Mouse (Mus musculus): ENCODE results near the gene Gstm6. TPM values are rescaled to one million over a fixed set of nuclear protein-coding genes. Genes with fewer than 3 reads are reported as not detected.

Gstm6 gene
- polyA plus RNA-seq, 1 experiment, result 27.1 TPM

DNA sequence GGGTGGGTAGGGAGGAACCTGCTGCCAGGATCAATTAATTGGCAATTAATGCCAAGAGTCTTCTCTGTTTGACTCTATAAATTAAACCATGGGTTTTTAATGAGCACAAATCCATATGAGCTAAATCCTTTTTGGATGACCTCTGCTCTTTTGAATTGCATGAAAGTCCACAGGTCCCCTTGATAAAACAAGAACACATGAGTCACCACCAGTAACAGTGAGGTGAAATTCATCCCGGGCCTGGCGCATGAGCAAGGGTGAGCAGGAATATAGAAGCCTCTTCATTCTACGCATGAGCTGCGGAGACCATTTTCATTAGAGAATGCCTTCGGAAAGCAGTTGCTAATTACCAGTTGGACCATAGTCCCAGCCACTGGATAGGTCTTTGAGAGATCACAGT lies 23.2 kb downstream of the Gstm6 start:
- no peak overlapping the region for H3K9ac ChIP-seq (ENCODE audit: low read depth, poor library complexity, severe bottlenecking)
- TF ChIP-seq POLR2A (IDR thresholded peaks at IDR 0.05; ENCODE audit: insufficient read depth, low read length) (no peak), CTCF (IDR thresholded peaks at IDR 0.05; ENCODE audit: low read depth, low read length) (no peak), EP300 (IDR thresholded peaks at IDR 0.05; ENCODE audit: insufficient read depth, low read depth, low read length) (no peak)
- no peaks in the 10 kb centered on the region for H3K27me3 ChIP-seq (ENCODE audit: control insufficient read depth, insufficient read depth, low read length, poor library complexity, severe bottlenecking)
- H3K27ac ChIP-seq (ENCODE audit: insufficient read depth, low read length), result no peak overlapping the region
- H3K4me3 ChIP-seq (ENCODE audit: low read depth, low read length), result no peak overlapping the region
- H3K4me1 ChIP-seq (ENCODE audit: control insufficient read depth, insufficient read depth, low read length), result no peaks in the 10 kb centered on the region
- H3K36me3 ChIP-seq (ENCODE audit: control insufficient read depth, insufficient read depth, low read length, poor library complexity, severe bottlenecking), result no peaks in the 10 kb centered on the region
- H3K9me3 ChIP-seq (replicated peaks; ENCODE audit: control insufficient read depth, insufficient read depth, low read length, poor library complexity, severe bottlenecking), result no peaks in the 10 kb centered on the region

DNA sequence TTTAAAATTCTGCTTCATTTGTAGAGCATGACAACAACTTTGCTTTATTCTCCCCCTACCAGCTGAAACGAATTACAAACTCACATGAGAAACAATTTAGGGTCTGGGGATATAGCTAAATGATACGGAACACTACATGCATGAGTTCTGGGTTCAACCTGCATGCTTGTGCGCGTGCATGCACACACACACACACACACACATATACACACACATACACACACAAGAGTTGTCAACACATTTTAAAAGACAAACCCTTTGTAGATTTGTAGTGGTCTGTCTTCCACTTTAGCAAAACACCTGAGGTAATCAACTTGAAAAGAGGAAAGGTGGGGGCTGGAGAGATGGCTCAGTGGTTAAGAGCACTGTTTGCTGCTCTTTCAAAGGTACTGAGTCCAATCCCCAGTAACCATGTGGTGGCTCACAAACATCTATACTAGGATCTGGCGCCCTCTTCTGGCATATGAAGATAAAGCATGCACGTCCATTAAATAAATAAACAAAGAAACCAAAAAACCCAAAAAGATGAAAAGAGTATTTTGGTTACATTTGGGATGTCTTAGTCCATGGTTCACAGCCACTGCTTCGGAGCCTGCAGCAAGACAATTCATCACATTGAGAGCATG lies 25.7 kb downstream of the Gstm6 start:
- Histone ChIP-seq H3K4me3 (ENCODE audit: low read depth, low read length) (no peak overlapping the region), H3K4me1 (ENCODE audit: control insufficient read depth, insufficient read depth, low read length) (no peaks in the 10 kb centered on the region), H3K27me3 (ENCODE audit: control insufficient read depth, insufficient read depth, low read length, poor library complexity, severe bottlenecking) (no peaks in the 10 kb centered on the region), H3K36me3 (ENCODE audit: control insufficient read depth, insufficient read depth, low read length, poor library complexity, severe bottlenecking) (no peaks in the 10 kb centered on the region), H3K9ac (ENCODE audit: low read depth, poor library complexity, severe bottlenecking) (no peak overlapping the region), H3K9me3 (replicated peaks; ENCODE audit: control insufficient read depth, insufficient read depth, low read length, poor library complexity, severe bottlenecking) (no peaks in the 10 kb centered on the region), H3K27ac (ENCODE audit: insufficient read depth, low read length) (no peak overlapping the region)
- no peak for TF ChIP-seq CTCF (IDR thresholded peaks at IDR 0.05; ENCODE audit: low read depth, low read length)
- TF ChIP-seq POLR2A (IDR thresholded peaks at IDR 0.05; ENCODE audit: insufficient read depth, low read length), result no peak
- TF ChIP-seq EP300 (IDR thresholded peaks at IDR 0.05; ENCODE audit: insufficient read depth, low read depth, low read length), result no peak

DNA sequence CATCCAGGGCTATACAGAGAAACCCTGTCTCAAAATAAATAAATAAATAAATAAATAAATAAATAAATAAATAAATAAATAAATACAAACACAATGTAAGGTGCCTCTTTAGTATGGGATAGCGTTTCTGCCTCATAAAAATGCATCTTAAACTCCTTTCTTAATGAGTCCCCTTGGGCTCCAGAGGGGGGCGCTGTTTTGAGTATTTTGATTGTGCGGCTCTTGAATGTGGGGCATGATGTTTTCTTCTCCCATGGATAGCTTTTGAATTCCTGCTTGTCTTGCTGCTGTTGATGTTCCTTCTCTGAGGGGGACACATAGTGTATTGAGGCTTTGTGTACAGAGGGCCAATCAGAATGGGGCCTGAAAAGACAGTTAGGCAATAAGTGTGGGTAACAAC lies 26.5 kb downstream of the Gstm6 start:
- H3K27ac ChIP-seq (ENCODE audit: insufficient read depth, low read length), result no peak overlapping the region
- H3K9ac ChIP-seq (ENCODE audit: low read depth, poor library complexity, severe bottlenecking), result no peak overlapping the region
- no peak overlapping the region for H3K4me3 ChIP-seq (ENCODE audit: low read depth, low read length)
- no peaks in the 10 kb centered on the region for H3K4me1 ChIP-seq (ENCODE audit: control insufficient read depth, insufficient read depth, low read length)
- no peaks in the 10 kb centered on the region for H3K9me3 ChIP-seq (replicated peaks; ENCODE audit: control insufficient read depth, insufficient read depth, low read length, poor library complexity, severe bottlenecking)
- H3K36me3 ChIP-seq (ENCODE audit: control insufficient read depth, insufficient read depth, low read length, poor library complexity, severe bottlenecking), result no peaks in the 10 kb centered on the region
- no peak for TF ChIP-seq CTCF (IDR thresholded peaks at IDR 0.05; ENCODE audit: low read depth, low read length)
- no peak for TF ChIP-seq POLR2A (IDR thresholded peaks at IDR 0.05; ENCODE audit: insufficient read depth, low read length)
- TF ChIP-seq EP300 (IDR thresholded peaks at IDR 0.05; ENCODE audit: insufficient read depth, low read depth, low read length), result no peak
- no peaks in the 10 kb centered on the region for H3K27me3 ChIP-seq (ENCODE audit: control insufficient read depth, insufficient read depth, low read length, poor library complexity, severe bottlenecking)

DNA sequence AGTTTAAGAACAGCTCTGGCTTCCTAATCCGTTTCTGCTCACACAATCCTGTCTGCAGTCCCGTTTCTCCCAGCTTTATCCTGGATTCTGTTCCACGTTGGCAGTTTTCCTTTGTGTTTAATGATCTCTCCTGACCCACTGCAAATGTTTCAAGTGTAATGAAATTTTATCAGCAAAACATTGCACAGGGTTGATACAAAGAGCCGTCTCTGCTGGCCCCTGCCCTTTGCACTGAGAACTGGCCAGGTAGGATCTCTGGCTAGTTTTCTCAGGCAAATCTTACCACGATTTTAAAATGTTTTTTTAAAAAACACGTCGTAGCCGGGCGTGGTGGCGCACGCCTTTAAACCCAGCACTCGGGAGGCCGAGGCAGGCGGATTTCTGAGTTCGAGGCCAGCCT lies 26.9 kb downstream of the Gstm6 start:
- Histone ChIP-seq H3K4me1 (ENCODE audit: control insufficient read depth, insufficient read depth, low read length) (no peaks in the 10 kb centered on the region), H3K9me3 (replicated peaks; ENCODE audit: control insufficient read depth, insufficient read depth, low read length, poor library complexity, severe bottlenecking) (no peaks in the 10 kb centered on the region), H3K36me3 (ENCODE audit: control insufficient read depth, insufficient read depth, low read length, poor library complexity, severe bottlenecking) (no peaks in the 10 kb centered on the region), H3K27me3 (ENCODE audit: control insufficient read depth, insufficient read depth, low read length, poor library complexity, severe bottlenecking) (no peaks in the 10 kb centered on the region), H3K4me3 (ENCODE audit: low read depth, low read length) (no peak overlapping the region), H3K9ac (ENCODE audit: low read depth, poor library complexity, severe bottlenecking) (no peak overlapping the region), H3K27ac (ENCODE audit: insufficient read depth, low read length) (no peak overlapping the region)
- TF ChIP-seq POLR2A (IDR thresholded peaks at IDR 0.05; ENCODE audit: insufficient read depth, low read length) (no peak), EP300 (IDR thresholded peaks at IDR 0.05; ENCODE audit: insufficient read depth, low read depth, low read length) (no peak)

DNA sequence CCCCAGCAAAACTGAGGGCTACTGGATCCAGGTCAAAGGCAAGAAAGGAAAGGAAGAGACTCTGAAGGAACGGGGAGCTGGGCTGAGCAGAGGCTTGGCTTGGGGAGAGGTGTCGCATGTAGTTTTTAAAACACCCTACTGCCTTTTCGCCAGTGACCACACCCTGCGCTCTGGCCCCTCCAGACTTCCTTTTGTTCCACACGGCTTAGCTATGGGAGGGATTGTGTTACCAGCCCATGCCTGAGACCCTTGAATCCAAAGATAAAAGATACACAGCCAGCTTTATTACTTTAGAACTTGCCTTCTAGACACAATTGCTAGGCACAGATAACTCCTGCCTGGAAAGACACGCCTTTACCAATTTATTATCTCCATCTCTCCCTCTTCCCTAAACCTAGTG lies 37.6 kb downstream of the Gstm6 start:
- H3K9me3 ChIP-seq (replicated peaks; ENCODE audit: control insufficient read depth, insufficient read depth, low read length, poor library complexity, severe bottlenecking), result no peaks in the 10 kb centered on the region
- no peaks in the 10 kb centered on the region for H3K27me3 ChIP-seq (ENCODE audit: control insufficient read depth, insufficient read depth, low read length, poor library complexity, severe bottlenecking)
- no peaks in the 10 kb centered on the region for H3K36me3 ChIP-seq (ENCODE audit: control insufficient read depth, insufficient read depth, low read length, poor library complexity, severe bottlenecking)
- H3K4me3 ChIP-seq (ENCODE audit: low read depth, low read length), result no peak overlapping the region
- no peak overlapping the region for H3K9ac ChIP-seq (ENCODE audit: low read depth, poor library complexity, severe bottlenecking)
- no peaks in the 10 kb centered on the region for H3K4me1 ChIP-seq (ENCODE audit: control insufficient read depth, insufficient read depth, low read length)
- TF ChIP-seq CTCF (IDR thresholded peaks at IDR 0.05; ENCODE audit: low read depth, low read length) (no peak), EP300 (IDR thresholded peaks at IDR 0.05; ENCODE audit: insufficient read depth, low read depth, low read length) (no peak), POLR2A (IDR thresholded peaks at IDR 0.05; ENCODE audit: insufficient read depth, low read length) (no peak)
- H3K27ac ChIP-seq (ENCODE audit: insufficient read depth, low read length), result no peak overlapping the region

DNA sequence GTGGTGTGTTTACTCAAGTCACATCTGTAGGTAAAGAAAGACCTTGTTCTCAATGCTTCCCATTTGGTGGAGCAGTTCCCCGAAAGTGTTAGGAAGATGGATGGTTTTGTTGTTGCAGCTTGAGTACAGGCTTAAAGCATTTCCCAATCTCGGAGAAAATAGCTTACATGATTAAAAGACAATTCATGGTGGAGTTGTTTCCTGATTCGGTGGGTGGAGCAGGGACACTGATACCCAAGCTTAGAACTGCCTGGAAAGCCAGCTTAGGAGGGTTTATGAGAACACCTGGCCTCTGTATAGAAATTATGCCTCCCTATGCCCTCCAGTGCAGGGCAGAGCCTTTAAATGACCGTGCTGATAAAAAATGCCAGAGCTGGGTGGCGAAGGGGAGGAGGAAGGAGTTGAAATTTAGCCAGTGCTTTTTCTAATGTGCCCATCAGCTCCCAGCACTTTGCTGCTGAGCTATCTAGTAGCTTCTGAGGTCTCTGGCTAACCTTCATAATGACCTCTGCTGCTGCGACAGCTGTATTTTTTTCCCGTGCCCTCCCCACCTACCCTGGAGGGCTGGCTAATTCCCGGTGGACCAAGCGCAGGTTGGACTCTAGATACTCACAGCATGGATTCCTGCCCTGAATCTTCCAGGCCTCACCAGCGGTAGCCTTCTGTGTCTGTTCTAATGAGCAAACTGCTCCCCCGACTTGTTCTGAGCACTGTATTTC lies 42.4 kb downstream of the Gstm6 start:
- Histone ChIP-seq H3K4me1 (ENCODE audit: control insufficient read depth, insufficient read depth, low read length) (no peaks in the 10 kb centered on the region), H3K36me3 (ENCODE audit: control insufficient read depth, insufficient read depth, low read length, poor library complexity, severe bottlenecking) (no peaks in the 10 kb centered on the region), H3K9ac (ENCODE audit: low read depth, poor library complexity, severe bottlenecking) (no peak overlapping the region), H3K9me3 (replicated peaks; ENCODE audit: control insufficient read depth, insufficient read depth, low read length, poor library complexity, severe bottlenecking) (no peaks in the 10 kb centered on the region), H3K27ac (ENCODE audit: insufficient read depth, low read length) (no peak overlapping the region), H3K27me3 (ENCODE audit: control insufficient read depth, insufficient read depth, low read length, poor library complexity, severe bottlenecking) (no peaks in the 10 kb centered on the region), H3K4me3 (ENCODE audit: low read depth, low read length) (no peak overlapping the region)
- TF ChIP-seq EP300 (IDR thresholded peaks at IDR 0.05; ENCODE audit: insufficient read depth, low read depth, low read length), result no peak
- no peak for TF ChIP-seq POLR2A (IDR thresholded peaks at IDR 0.05; ENCODE audit: insufficient read depth, low read length)
- no peak for TF ChIP-seq CTCF (IDR thresholded peaks at IDR 0.05; ENCODE audit: low read depth, low read length)
